Mouse (Mus musculus): ENCODE measurements at regions not wholly inside any gene's neighbourhood (a gene's known extent, or its start where the extent isn't known, plus 50 kb on each side); places are given as distances from the start of the nearest gene placed in this dataset.
A peak's percentile ranks its signal among the peaks of the same experiment; 100 is the strongest.
"Not testable (repeated sequence)": the region's sequence is repeated elsewhere in the genome, so short reads cannot be mapped to it uniquely, and the experiment has no call there.

DNA sequence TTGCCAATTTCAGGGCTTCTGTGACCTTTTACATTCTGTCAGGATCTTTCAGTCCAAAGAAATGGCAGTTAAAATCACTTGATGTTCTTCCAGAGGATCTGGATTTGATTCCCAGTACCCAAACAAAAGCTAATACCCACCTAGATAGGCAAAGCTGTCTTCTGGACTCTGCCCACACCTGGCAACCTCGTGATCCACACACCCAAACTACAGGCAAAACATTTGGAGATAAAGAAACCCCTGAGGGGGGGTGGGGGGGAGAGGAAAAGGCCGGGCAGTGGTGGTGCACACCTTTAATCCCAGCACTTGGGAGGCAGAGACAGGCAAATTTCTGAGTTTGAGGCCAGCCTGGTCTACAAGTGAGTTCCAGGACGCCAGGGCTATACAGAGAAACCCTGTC, 160.1 kb upstream of the Gdi2 start:
- H3K4me1 ChIP-seq (replicated peaks); H3K4me3 ChIP-seq (replicated peaks); H3K27ac ChIP-seq (replicated peaks); H3K4me2 ChIP-seq; ATAC-seq (ENCODE audit: insufficient read depth); H3K9ac ChIP-seq; H3K27me3 ChIP-seq; H3K36me3 ChIP-seq (replicated peaks); H3K9me3 ChIP-seq (replicated peaks): not testable (repeated sequence)
- WGBS (ENCODE audit: insufficient replicate concordance): 37% methylated on average over 3 of the region's 3 CpGs

DNA sequence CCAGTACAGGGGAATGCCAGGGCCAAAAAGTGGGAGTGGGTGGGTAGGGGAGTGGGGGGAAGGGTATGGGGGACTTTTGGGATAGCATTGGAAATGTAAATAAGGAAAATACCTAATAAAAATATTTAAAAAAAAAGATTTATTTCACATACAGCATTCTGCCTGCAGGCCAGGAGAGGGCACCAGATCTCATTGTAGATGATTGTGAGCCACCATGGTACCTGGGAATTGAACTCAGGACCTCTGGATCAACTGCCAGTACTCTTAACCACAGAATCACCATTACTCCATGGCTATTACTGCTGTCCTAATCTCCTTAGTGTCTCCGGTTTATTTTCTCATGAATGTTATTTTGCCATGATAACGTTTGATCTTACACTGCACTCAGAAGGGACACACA, 132.1 kb upstream of the Gdi2 start:
- not testable (repeated sequence) for H3K27me3 ChIP-seq; H3K27ac ChIP-seq (replicated peaks); H3K36me3 ChIP-seq (replicated peaks); H3K9ac ChIP-seq; H3K9me3 ChIP-seq (replicated peaks); H3K4me1 ChIP-seq (replicated peaks); H3K4me2 ChIP-seq; ATAC-seq (ENCODE audit: insufficient read depth); H3K4me3 ChIP-seq (replicated peaks)
- WGBS (ENCODE audit: insufficient replicate concordance): 58% methylated on average over 2 of the region's 2 CpGs

DNA sequence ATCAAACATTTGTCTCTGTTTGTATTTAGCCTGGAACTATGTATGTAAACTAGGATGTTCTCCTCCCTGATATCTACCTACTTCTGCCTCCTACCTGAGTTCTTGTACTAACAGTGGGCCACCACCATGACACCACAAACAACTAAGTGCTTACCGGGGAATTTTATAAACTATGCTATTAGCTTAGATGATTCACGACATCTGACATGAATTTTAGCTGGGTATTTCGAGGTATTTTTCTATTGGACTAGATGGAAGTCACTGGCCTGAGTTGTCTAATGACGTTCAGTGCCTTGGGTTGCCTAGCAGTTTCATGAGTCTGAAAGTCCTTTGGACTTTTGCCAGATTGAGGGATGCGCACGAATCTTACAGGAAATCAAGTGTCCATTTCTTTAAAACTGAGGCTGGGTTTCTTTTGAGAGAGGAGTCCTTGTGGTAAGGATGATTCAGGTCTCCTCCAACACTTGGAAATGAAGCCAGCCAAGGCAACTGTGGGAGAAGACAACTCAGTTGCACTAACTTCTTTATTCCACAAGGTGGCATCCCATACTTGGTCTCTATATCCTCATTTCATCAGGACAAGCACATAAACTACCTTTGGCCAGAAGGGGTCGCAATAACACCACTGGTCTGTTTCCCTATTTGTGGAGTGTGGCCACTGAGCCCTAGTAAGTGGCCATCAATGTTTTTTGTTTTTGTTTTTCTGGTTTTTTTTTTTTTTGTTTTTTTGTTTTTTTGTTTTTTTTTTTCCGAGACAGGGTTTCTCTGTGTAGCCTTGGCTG, 131.4 kb upstream of the Gdi2 start:
- 29% methylated on average over 8 of the region's 8 CpGs for WGBS (ENCODE audit: insufficient replicate concordance)
- not testable (repeated sequence) for H3K4me2 ChIP-seq; H3K27me3 ChIP-seq; H3K9me3 ChIP-seq (replicated peaks); H3K9ac ChIP-seq; H3K27ac ChIP-seq (replicated peaks); H3K4me1 ChIP-seq (replicated peaks); H3K36me3 ChIP-seq (replicated peaks); H3K4me3 ChIP-seq (replicated peaks)
- peak; percentile 44; the same call in 1 of the 2 replicates for ATAC-seq (ENCODE audit: insufficient read depth)

DNA sequence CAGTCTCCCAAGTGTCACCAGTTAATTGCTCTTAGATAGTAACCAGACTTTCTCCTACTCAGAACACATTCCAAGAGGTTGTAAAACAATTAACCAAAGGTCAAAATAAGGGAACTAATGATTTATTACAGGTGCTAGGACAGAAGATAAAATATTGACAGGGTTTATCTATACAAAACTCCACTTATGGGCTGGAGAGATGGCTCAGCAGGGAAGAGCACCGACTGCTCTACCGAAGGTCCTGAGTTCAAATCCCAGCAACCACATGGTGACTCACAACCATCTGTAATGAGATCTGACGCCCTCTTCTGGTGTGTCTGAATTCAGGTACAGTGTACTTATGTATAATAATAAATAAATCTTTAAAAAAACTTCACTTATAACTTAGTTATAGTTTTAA, 127.6 kb upstream of the Gdi2 start:
- H3K4me2 ChIP-seq; H3K9ac ChIP-seq; H3K36me3 ChIP-seq (replicated peaks); H3K27me3 ChIP-seq; H3K27ac ChIP-seq (replicated peaks); H3K9me3 ChIP-seq (replicated peaks); H3K4me1 ChIP-seq (replicated peaks); ATAC-seq (ENCODE audit: insufficient read depth); H3K4me3 ChIP-seq (replicated peaks): not testable (repeated sequence)
- WGBS (ENCODE audit: insufficient replicate concordance): 49% methylated on average over 3 of the region's 3 CpGs

DNA sequence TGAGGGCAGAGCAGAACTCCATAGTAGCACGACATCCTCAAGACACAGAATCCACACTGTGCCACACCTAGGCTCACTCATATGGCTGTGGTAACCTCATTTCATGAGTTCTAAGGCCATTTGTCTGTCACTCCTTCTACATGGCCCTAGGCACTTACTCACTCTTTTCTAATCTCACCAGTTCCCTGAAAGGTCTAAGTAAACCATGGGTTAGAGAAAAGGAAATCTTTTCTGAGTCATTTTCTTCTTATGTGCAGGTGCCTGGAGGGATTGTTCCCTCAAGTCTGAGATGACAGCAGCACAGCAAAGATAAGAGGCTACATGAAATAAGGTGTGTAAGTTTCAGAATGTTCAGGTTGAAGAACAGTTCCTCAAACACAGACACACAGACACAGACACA, 120.8 kb upstream of the Gdi2 start:
- H3K36me3 ChIP-seq (replicated peaks): no peaks in the 10 kb centered on the region
- no peak overlapping the region for H3K27ac ChIP-seq (replicated peaks)
- no peak overlapping the region for H3K4me3 ChIP-seq (replicated peaks)
- H3K9ac ChIP-seq: no peak overlapping the region
- no peak overlapping the region for H3K4me2 ChIP-seq
- 29% methylated on average over 1 of the region's 1 CpGs for WGBS (ENCODE audit: insufficient replicate concordance)
- no peaks in the 10 kb centered on the region for H3K4me1 ChIP-seq (replicated peaks)
- peaks cover 2% of the 10 kb centered on the region; the same call in 1 of the 2 replicates for H3K9me3 ChIP-seq (replicated peaks)
- ATAC-seq (ENCODE audit: insufficient read depth): no peak
- no peaks in the 10 kb centered on the region for H3K27me3 ChIP-seq

DNA sequence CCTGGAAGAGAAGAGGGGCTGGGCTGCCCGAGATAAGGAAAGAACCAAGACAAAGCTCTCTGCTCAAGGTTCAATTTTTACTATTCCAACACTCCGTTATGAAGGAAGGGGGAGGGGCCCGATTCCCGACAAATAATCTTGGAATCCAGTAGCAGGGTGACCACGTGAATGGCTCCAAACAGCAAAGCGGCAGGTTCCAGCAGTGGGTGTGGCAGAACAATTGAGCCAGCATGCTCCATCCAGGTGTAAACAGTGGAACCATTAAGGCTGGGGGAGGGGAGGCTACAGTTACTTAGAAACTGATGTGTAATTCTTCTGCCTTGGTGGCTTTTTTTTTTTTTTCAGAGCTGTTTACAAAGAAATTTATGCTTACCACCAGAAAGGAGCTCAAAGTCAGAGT, 82.5 kb upstream of the Gdi2 start:
- 63% methylated on average over 6 of the region's 6 CpGs for WGBS (ENCODE audit: insufficient replicate concordance)
- H3K4me1 ChIP-seq (replicated peaks); H3K4me3 ChIP-seq (replicated peaks); H3K4me2 ChIP-seq; H3K27me3 ChIP-seq; H3K9ac ChIP-seq; ATAC-seq (ENCODE audit: insufficient read depth); H3K9me3 ChIP-seq (replicated peaks); H3K36me3 ChIP-seq (replicated peaks); H3K27ac ChIP-seq (replicated peaks): not testable (repeated sequence)

DNA sequence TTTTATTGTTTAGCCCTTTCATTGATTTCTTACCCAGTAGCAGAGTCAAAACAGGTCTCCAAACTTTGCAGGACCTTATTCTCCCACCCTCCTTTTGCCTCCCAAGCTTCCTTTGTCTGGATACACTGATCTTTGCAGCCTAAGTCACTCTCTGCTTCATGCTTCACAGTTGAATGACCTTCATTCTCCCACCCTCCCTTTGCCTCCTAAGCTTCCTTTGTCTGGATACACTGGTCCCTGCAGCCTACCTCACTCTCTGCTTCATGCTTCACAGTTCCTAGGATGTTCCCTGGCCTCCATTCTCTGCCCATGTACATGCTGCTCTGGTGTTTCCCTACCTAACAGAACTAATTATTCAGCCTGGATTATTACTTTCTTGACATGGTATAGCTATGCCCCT, 61.0 kb upstream of the Gdi2 start:
- H3K9ac ChIP-seq: no peak overlapping the region
- H3K27ac ChIP-seq (replicated peaks): no peak overlapping the region
- H3K4me3 ChIP-seq (replicated peaks): no peak overlapping the region
- no peaks in the 10 kb centered on the region for H3K36me3 ChIP-seq (replicated peaks)
- H3K9me3 ChIP-seq (replicated peaks): no peaks in the 10 kb centered on the region
- ATAC-seq (ENCODE audit: insufficient read depth): no peak
- H3K4me2 ChIP-seq: no peak overlapping the region
- no peaks in the 10 kb centered on the region; the same call in 1 of the 2 replicates for H3K27me3 ChIP-seq
- peaks cover 8% of the 10 kb centered on the region for H3K4me1 ChIP-seq (replicated peaks)

DNA sequence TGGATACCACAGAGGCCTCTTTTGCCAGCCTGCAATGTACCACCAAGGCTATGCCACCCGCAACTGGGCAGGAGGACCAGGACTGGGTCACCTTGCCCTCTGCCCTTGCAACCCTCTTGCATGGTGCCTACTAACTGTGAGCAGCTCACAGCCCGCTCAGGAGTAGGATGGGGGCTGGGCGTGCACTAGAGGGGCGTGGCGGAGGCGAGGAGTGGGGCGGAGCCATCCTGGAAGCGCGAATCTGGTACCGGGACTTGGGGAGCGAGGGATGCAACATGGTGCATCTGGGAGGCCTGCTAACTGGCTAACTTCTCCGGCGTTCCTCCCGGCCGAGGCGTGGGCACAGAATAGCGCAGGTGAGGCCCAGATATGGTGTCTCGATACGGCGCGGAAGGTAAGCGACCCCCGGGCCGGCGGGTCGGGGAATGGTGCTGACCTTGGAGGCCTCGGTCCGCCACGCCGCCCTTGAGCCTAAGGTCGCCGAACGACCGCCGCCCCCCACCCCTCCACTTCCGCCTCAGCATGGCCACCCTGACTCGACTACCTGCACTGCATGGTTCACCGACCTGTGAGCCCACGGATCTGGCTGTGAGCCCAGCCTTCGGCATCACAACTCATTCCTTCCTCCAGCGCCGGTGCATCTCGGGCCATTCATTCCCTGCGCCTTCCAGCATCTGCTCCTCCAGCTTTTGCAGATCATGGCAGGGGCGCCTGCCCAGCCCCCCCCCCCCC, 59.7 kb upstream of the Gdi2 start:
- Histone ChIP-seq H3K4me1 (replicated peaks) (peaks cover 8% of the 10 kb centered on the region), H3K9ac (no peak overlapping the region), H3K27ac (replicated peaks) (no peak overlapping the region), H3K36me3 (replicated peaks) (no peaks in the 10 kb centered on the region), H3K27me3 (no peaks in the 10 kb centered on the region; the same call in 1 of the 2 replicates), H3K4me3 (replicated peaks) (peak overlapping the region; percentile 56), H3K4me2 (peak overlapping the region; percentile 80), H3K9me3 (replicated peaks) (no peaks in the 10 kb centered on the region)
- ATAC-seq (ENCODE audit: insufficient read depth): peak; percentile 78
- WGBS (ENCODE audit: insufficient replicate concordance): 3% methylated on average over 45 of the region's 45 CpGs

Measured in liver, embryonic 15.5 days (tissue).